In genomic region chr9:67759956-67760764, GRCm38 (mm10) we compare ENCODE assay signal across 8 mouse cellular contexts. TPM values are rescaled to one million over a fixed set of nuclear protein-coding genes. Genes with fewer than 3 reads are reported as not detected.
A peak's percentile ranks its signal among the peaks of the same experiment; 100 is the strongest.
DNase-seq lines count a peak whose midpoint lies in the region; ATAC-seq lines count a peak whose summit lies in the region.
"Not testable (repeated sequence)": the region's sequence is repeated elsewhere in the genome, so short reads cannot be mapped to it uniquely, and the experiment has no call there.

No protein-coding gene starts in this region.

- peak; percentile 38 for ATAC-seq in CD4-positive, CD25-positive, alpha-beta regulatory T cell, adult 4 months
- ATAC-seq in forebrain, embryonic 13.5 days: peak; percentile 93
- ATAC-seq in heart, embryonic 13.5 days (ENCODE audit: extremely low read depth, insufficient number of reproducible peaks, low FRiP score, low TSS enrichment): peak; percentile 78
- ATAC-seq in kidney, embryonic 15.5 days (replicated peaks; ENCODE audit: low FRiP score): peak; percentile 92
- ATAC-seq in limb, embryonic 12.5 days (ENCODE audit: insufficient number of reproducible peaks, insufficient read depth, low FRiP score, low TSS enrichment, low read depth): peak; percentile 92
- ATAC-seq in midbrain, embryonic 11.5 days (ENCODE audit: low FRiP score): peak; percentile 94

- H3K4me2 ChIP-seq in forebrain, embryonic 13.5 days: peak overlapping the region; percentile 94
- peak overlapping the region; percentile 93 for H3K4me2 ChIP-seq in heart, embryonic 13.5 days
- peak overlapping the region; percentile 96 for H3K4me2 ChIP-seq in kidney, embryonic 15.5 days
- peak overlapping the region; percentile 97 for H3K4me2 ChIP-seq in limb, embryonic 12.5 days
- H3K4me2 ChIP-seq in midbrain, embryonic 11.5 days: peak overlapping the region; percentile 92

- not testable (repeated sequence) for H3K36me3 ChIP-seq in forebrain, embryonic 13.5 days (ENCODE audit: poor library complexity, severe bottlenecking); heart, embryonic 13.5 days; kidney, embryonic 15.5 days; limb, embryonic 12.5 days; midbrain, embryonic 11.5 days (ENCODE audit: control insufficient read depth, insufficient read depth, low read length)

- H3K4me1 ChIP-seq in forebrain, embryonic 13.5 days: not testable (repeated sequence)
- H3K4me1 ChIP-seq in heart, embryonic 13.5 days: peaks cover 19% of the 10 kb centered on the region
- peaks cover 17% of the 10 kb centered on the region for H3K4me1 ChIP-seq in kidney, embryonic 15.5 days
- peaks cover 16% of the 10 kb centered on the region; the same call in 1 of the 2 replicates for H3K4me1 ChIP-seq in limb, embryonic 12.5 days (replicated peaks)
- peaks cover 13% of the 10 kb centered on the region for H3K4me1 ChIP-seq in midbrain, embryonic 11.5 days (ENCODE audit: control insufficient read depth, insufficient read depth, low read length)

- H3K4me3 ChIP-seq in forebrain, embryonic 13.5 days: peak overlapping the region; percentile 66
- peak overlapping the region; percentile 74 for H3K4me3 ChIP-seq in heart, embryonic 13.5 days
- peak overlapping the region; percentile 70 for H3K4me3 ChIP-seq in kidney, embryonic 15.5 days (replicated peaks)
- peak overlapping the region; percentile 64 for H3K4me3 ChIP-seq in limb, embryonic 12.5 days (replicated peaks)
- H3K4me3 ChIP-seq in midbrain, embryonic 11.5 days (ENCODE audit: low read depth, low read length): peak overlapping the region; percentile 61

- H3K27ac ChIP-seq in forebrain, embryonic 13.5 days: peak overlapping the region; percentile 57; the same call in 1 of the 2 replicates
- H3K27ac ChIP-seq in heart, embryonic 13.5 days (replicated peaks): peak overlapping the region; percentile 83
- not testable (repeated sequence) for H3K27ac ChIP-seq in kidney, embryonic 15.5 days; midbrain, embryonic 11.5 days (ENCODE audit: low read depth, low read length)
- H3K27ac ChIP-seq in limb, embryonic 12.5 days: peak overlapping the region; percentile 50; the same call in 1 of the 2 replicates

- DNase-seq in cerebellum, adult 18-20 months: peak; percentile 64 to 87
- DNase-seq in midbrain, embryonic 11.5 days (ENCODE audit: low spot score, missing footprints): peak; percentile 96
- DNase-seq in right cerebral cortex, postnatal 36 days (ENCODE audit: low spot score in 2 of 2): peak; percentile 50 to 65

- WGBS in forebrain, embryonic 13.5 days: under 1% methylated on average over 103 of the region's 114 CpGs
- 1% methylated on average over 84 of the region's 114 CpGs for WGBS in heart, embryonic 13.5 days
- under 1% methylated on average over 85 of the region's 114 CpGs for WGBS in kidney, embryonic 15.5 days
- under 1% methylated on average over 114 of the region's 114 CpGs for WGBS in limb, embryonic 12.5 days
- under 1% methylated on average over 84 of the region's 114 CpGs for WGBS in midbrain, embryonic 11.5 days

- H3K9ac ChIP-seq in forebrain, embryonic 13.5 days: peak overlapping the region; percentile 74
- H3K9ac ChIP-seq in heart, embryonic 13.5 days: peak overlapping the region; percentile 85
- peak overlapping the region; percentile 57 for H3K9ac ChIP-seq in kidney, embryonic 15.5 days
- peak overlapping the region; percentile 75 for H3K9ac ChIP-seq in limb, embryonic 12.5 days (replicated peaks)
- H3K9ac ChIP-seq in midbrain, embryonic 11.5 days (ENCODE audit: low read length): peak overlapping the region; percentile 69

- H3K9me3 ChIP-seq in forebrain, embryonic 13.5 days (replicated peaks); heart, embryonic 13.5 days; kidney, embryonic 15.5 days (replicated peaks); limb, embryonic 12.5 days; midbrain, embryonic 11.5 days (ENCODE audit: control insufficient read depth, low read length): not testable (repeated sequence)

- H3K27me3 ChIP-seq in forebrain, embryonic 13.5 days: peaks cover 40% of the 10 kb centered on the region
- peaks cover 50% of the 10 kb centered on the region for H3K27me3 ChIP-seq in heart, embryonic 13.5 days (replicated peaks)
- peaks cover 51% of the 10 kb centered on the region for H3K27me3 ChIP-seq in kidney, embryonic 15.5 days
- peaks cover 42% of the 10 kb centered on the region for H3K27me3 ChIP-seq in limb, embryonic 12.5 days
- peaks cover 19% of the 10 kb centered on the region for H3K27me3 ChIP-seq in midbrain, embryonic 11.5 days (ENCODE audit: control insufficient read depth, insufficient read depth, low read length)

RNA-seq across cellular contexts. Expression of gene C2cd4b, which starts 0.9 kb away (rescaled TPM):
- not detected for polyA plus RNA-seq in CD4-positive, CD25-positive, alpha-beta regulatory T cell, adult 4 months (2017; shearing (Covaris generic))
- 0.15 TPM in 1 of 2 replicates, not detected in the other for polyA plus RNA-seq in forebrain, embryonic 13.5 days (2015; fragmentation: Nextera tagmentation; extraction: Ambion mirVana)
- 0.71 and 1.1 TPM in 2 replicates for polyA plus RNA-seq in heart, embryonic 13.5 days (2015; fragmentation: Nextera tagmentation; extraction: Ambion mirVana)
- 0.19 and 1.1 TPM in 2 replicates for polyA plus RNA-seq in kidney, embryonic 15.5 days (2015; fragmentation: Nextera tagmentation; extraction: Ambion mirVana)
- polyA plus RNA-seq in limb, embryonic 12.5 days (2016; fragmentation: Nextera tagmentation; extraction: Ambion mirVana): 0.18 and 0.28 TPM in 2 replicates
- polyA plus RNA-seq in midbrain, embryonic 11.5 days (2014; fragmentation: Nextera tagmentation; extraction: Ambion mirVana): not detected in 2 replicates

Comparison
In these comparisons a context has a peak if more than half of its experiments do, and no peak if none do; other contexts are left out.
1. ATAC-seq: peak in every context shown above with its lines; median percentile 94 in midbrain, embryonic 11.5 days; 93 in forebrain, embryonic 13.5 days; 92 in kidney, embryonic 15.5 days; 92 in limb, embryonic 12.5 days; 78 in heart, embryonic 13.5 days; 38 in CD4-positive, CD25-positive, alpha-beta regulatory T cell, adult 4 months.